Mouse (Mus musculus): Measurements from ENCODE around the gene Dnajc5. TPM values are rescaled to one million over a fixed set of nuclear protein-coding genes. Genes with fewer than 3 reads are reported as not detected.

The Dnajc5 gene
- total and polyA plus RNA-seq, 2 experiments from 2014 or later: 72.6 to 190 TPM

DNA sequence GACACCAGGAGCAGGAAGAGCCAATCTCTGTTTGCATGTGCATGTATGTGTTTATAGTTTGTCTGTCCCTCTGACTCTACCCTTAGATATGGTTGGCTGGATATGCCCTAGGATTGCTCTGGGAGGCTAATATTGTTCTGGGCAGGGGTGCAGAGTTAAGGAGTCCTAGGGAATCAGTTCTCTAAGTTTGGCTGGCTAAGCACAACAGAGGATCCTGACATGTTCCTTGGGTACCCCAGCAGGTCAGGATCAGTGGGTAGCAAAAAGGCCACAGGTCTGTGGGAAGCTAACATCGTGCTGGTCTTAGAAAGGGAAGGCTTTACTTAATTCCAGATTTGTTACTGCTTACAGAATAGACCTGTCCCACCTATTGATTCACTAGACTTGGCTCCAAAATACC, 59.4 kb downstream of the Dnajc5 start:
- DNase-seq (ENCODE audit: low spot score) (no peak), ATAC-seq (ENCODE audit: insufficient read depth, low read depth) (no peak)
- H3K9ac ChIP-seq (replicated peaks; ENCODE audit: low read depth, low read length): no peak overlapping the region
- peaks cover 14% of the 10 kb centered on the region for H3K36me3 ChIP-seq (replicated peaks; ENCODE audit: control insufficient read depth, insufficient read depth, low read length)
- H3K4me1 ChIP-seq (ENCODE audit: control insufficient read depth, insufficient read depth): peaks cover 33% of the 10 kb centered on the region
- H3K4me3 ChIP-seq (ENCODE audit: low read depth, low read length): no peak overlapping the region
- 0 out of 2 replicates have a peak overlapping the region, but pooled peaks have one; percentile 26 for H3K27ac ChIP-seq (ENCODE audit: low read depth)
- no peak overlapping the region for H3K4me2 ChIP-seq (ENCODE audit: low read depth, low read length)
- H3K9me3 ChIP-seq (replicated peaks; ENCODE audit: control insufficient read depth, low read length): no peaks in the 10 kb centered on the region
- 96% methylated on average over 1 of the region's 1 CpGs for WGBS
- no peaks in the 10 kb centered on the region for H3K27me3 ChIP-seq (ENCODE audit: control insufficient read depth, insufficient read depth, low read length)
- no peak for TF ChIP-seq EP300 (IDR thresholded peaks at IDR 0.05; ENCODE audit: low read depth)
- no peak for TF ChIP-seq CTCF (IDR thresholded peaks at IDR 0.05; ENCODE audit: low read depth)

DNA sequence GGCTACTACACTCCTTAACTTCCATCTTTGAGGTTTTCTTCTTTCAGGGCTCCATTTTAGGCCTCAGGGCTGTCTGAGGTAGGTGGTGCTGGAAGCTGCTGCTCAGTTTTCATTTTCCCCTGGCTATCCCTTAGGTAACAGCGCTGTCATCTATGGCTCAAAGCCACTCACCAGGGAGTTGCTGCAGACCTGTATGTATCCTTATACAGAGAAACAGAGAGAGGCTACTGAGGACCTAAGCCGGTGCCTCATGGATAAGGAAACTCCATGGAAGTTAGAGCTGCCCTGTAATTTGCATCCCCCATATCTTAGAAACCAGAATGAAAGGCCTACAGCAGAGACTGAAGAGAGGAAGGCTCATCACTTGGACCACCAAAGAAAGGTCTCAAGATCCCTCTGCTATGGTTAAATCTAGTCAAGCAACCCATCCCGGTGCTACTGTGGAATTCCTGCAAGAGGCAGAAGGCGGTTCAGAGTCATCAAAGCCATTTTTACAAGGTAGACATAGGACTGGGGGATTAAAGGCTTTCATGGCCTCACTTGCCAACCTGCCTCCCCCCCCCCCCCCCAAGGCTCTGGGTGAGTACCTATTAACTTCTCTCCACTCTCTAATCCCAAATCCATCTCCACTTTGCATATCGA, 60.0 kb downstream of the Dnajc5 start:
- Histone ChIP-seq H3K27ac (ENCODE audit: low read depth) (peak overlapping the region; percentile 92), H3K4me2 (ENCODE audit: low read depth, low read length) (peak overlapping the region; percentile 93), H3K4me1 (ENCODE audit: control insufficient read depth, insufficient read depth) (peaks cover 33% of the 10 kb centered on the region), H3K27me3 (ENCODE audit: control insufficient read depth, insufficient read depth, low read length) (no peaks in the 10 kb centered on the region), H3K9ac (replicated peaks; ENCODE audit: low read depth, low read length) (peak overlapping the region; percentile 76), H3K36me3 (replicated peaks; ENCODE audit: control insufficient read depth, insufficient read depth, low read length) (peaks cover 15% of the 10 kb centered on the region), H3K9me3 (replicated peaks; ENCODE audit: control insufficient read depth, low read length) (no peaks in the 10 kb centered on the region), H3K4me3 (ENCODE audit: low read depth, low read length) (peak overlapping the region; percentile 83)
- DNase-seq (ENCODE audit: low spot score): no peak
- no peak for ATAC-seq (ENCODE audit: insufficient read depth, low read depth)
- TF ChIP-seq CTCF (IDR thresholded peaks at IDR 0.05; ENCODE audit: low read depth) (no peak), EP300 (IDR thresholded peaks at IDR 0.05; ENCODE audit: low read depth) (0 out of 2 replicates have a peak, but pooled peaks have one; percentile 10)
- 60% methylated on average over 5 of the region's 5 CpGs for WGBS

DNA sequence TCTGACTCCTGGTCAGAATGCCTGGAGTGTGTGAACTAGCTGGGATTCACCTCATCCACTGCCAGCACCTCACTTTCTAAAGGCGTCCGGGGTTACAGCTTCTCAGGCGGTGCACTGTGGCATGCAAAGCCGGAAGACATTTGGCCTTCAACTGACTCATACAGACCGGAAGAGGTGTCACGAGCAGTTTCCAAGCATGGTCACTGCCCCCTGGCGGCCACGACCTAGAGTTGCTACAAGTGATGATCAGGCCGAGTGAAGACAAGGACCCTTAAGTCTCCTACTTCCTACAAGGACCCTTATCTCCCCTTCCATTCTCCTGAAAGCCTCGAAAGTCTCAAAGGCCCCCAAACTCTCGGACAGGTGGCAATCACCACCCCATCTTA, 60.7 kb downstream of the Dnajc5 start:
- WGBS: 1% methylated on average over 11 of the region's 11 CpGs
- H3K36me3 ChIP-seq (replicated peaks; ENCODE audit: control insufficient read depth, insufficient read depth, low read length): peaks cover 22% of the 10 kb centered on the region
- H3K4me3 ChIP-seq (ENCODE audit: low read depth, low read length): peak overlapping the region; percentile 83
- H3K27me3 ChIP-seq (ENCODE audit: control insufficient read depth, insufficient read depth, low read length): no peaks in the 10 kb centered on the region
- H3K4me1 ChIP-seq (ENCODE audit: control insufficient read depth, insufficient read depth): peaks cover 33% of the 10 kb centered on the region
- TF ChIP-seq EP300 (IDR thresholded peaks at IDR 0.05; ENCODE audit: low read depth) (no peak), CTCF (IDR thresholded peaks at IDR 0.05; ENCODE audit: low read depth) (peak; percentile 91)
- peak overlapping the region; percentile 92 for H3K27ac ChIP-seq (ENCODE audit: low read depth)
- no peaks in the 10 kb centered on the region for H3K9me3 ChIP-seq (replicated peaks; ENCODE audit: control insufficient read depth, low read length)
- H3K9ac ChIP-seq (replicated peaks; ENCODE audit: low read depth, low read length): peak overlapping the region; percentile 76
- ATAC-seq (ENCODE audit: insufficient read depth, low read depth) (peak; percentile 85), DNase-seq (ENCODE audit: low spot score) (peak; percentile 96)
- H3K4me2 ChIP-seq (ENCODE audit: low read depth, low read length): peak overlapping the region; percentile 93

DNA sequence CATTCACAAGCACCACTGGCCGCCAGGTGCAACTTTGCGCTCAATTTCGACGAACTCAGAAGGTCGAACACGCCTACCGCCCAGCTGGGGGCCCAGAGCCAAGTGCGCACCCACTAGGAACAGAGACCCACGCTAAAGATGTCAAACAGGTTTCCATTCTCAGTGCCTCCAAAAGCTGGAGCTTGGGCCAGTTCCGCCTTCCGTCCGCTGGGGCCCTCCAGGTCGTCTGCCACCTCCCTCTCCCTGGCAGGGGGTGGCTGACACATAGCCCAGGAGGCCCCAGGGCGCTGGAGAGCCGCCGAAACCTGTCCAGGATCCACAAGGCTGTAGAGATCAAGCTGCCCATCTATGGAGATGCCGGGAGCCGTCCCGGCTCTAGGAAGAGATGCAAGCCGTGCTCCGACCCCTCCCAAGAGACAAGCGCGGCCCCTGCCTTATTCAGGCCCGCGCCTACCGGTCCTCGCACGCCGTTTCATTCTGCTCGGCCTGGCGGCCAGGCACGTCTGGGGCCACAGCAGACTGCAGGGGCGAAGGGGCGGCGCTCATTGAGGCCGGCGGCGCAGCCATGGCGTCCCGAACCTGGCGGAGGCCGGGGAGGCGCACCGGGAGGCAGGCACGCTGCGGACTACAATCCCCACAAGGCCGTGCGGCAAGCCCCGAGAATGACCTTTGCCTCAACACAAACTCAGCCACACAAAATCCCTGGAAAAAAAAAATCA, 61.3 kb downstream of the Dnajc5 start:
- Histone ChIP-seq H3K27me3 (ENCODE audit: control insufficient read depth, insufficient read depth, low read length) (no peaks in the 10 kb centered on the region), H3K36me3 (replicated peaks; ENCODE audit: control insufficient read depth, insufficient read depth, low read length) (peaks cover 28% of the 10 kb centered on the region), H3K9ac (replicated peaks; ENCODE audit: low read depth, low read length) (peak overlapping the region; percentile 76), H3K9me3 (replicated peaks; ENCODE audit: control insufficient read depth, low read length) (no peaks in the 10 kb centered on the region), H3K4me1 (ENCODE audit: control insufficient read depth, insufficient read depth) (peaks cover 33% of the 10 kb centered on the region), H3K4me2 (ENCODE audit: low read depth, low read length) (peak overlapping the region; percentile 93), H3K4me3 (ENCODE audit: low read depth, low read length) (peak overlapping the region; percentile 83), H3K27ac (ENCODE audit: low read depth) (peak overlapping the region; percentile 92)
- under 1% methylated on average over 49 of the region's 49 CpGs for WGBS
- TF ChIP-seq CTCF (IDR thresholded peaks at IDR 0.05; ENCODE audit: low read depth) (no peak), EP300 (IDR thresholded peaks at IDR 0.05; ENCODE audit: low read depth) (no peak)
- ATAC-seq (ENCODE audit: insufficient read depth, low read depth) (peak; percentile 79), DNase-seq (ENCODE audit: low spot score) (peak; percentile 72)

DNA sequence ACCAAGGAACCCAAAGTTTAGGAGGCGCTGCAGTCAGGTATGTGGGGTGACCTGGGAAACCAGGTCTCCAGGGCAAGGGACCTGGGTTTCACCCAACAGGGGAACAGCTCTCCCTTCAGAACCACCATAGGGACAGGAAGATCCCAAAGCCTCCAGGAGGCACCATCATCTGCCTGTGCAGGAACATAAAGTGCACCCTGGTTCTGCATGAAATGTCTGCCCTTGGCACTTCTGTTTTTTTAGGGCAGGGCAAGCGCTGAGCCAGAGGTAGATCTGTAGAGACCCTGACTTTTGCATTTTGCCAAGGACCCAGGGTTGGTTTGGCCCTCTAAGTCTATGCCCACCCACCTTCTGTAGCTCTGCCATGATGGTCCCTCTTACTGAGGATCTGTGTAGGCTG, 62.1 kb downstream of the Dnajc5 start:
- ATAC-seq (ENCODE audit: insufficient read depth, low read depth) (no peak), DNase-seq (ENCODE audit: low spot score) (no peak)
- Histone ChIP-seq H3K27ac (ENCODE audit: low read depth) (peak overlapping the region; percentile 92; the same call in 1 of the 2 replicates), H3K27me3 (ENCODE audit: control insufficient read depth, insufficient read depth, low read length) (no peaks in the 10 kb centered on the region), H3K9me3 (replicated peaks; ENCODE audit: control insufficient read depth, low read length) (no peaks in the 10 kb centered on the region), H3K4me2 (ENCODE audit: low read depth, low read length) (peak overlapping the region; percentile 93; the same call in 1 of the 2 replicates), H3K4me1 (ENCODE audit: control insufficient read depth, insufficient read depth) (peaks cover 33% of the 10 kb centered on the region), H3K9ac (replicated peaks; ENCODE audit: low read depth, low read length) (no peak overlapping the region), H3K4me3 (ENCODE audit: low read depth, low read length) (no peak overlapping the region), H3K36me3 (replicated peaks; ENCODE audit: control insufficient read depth, insufficient read depth, low read length) (peaks cover 34% of the 10 kb centered on the region)
- TF ChIP-seq EP300 (IDR thresholded peaks at IDR 0.05; ENCODE audit: low read depth) (no peak), CTCF (IDR thresholded peaks at IDR 0.05; ENCODE audit: low read depth) (no peak)
- 90% methylated on average over 2 of the region's 2 CpGs for WGBS

Data from heart, postnatal 0 days (tissue).